Mouse (Mus musculus) lung, postnatal 0 days (tissue): ENCODE measurements at regions not wholly inside any gene's neighbourhood (a gene's known extent, or its start where the extent isn't known, plus 50 kb on each side); places are given as distances from the start of the nearest gene placed in this dataset.

ENCODE experiments used
- ATAC-seq: fragments of 200-750 bp; cut with Nextera tagmentation; 2 replicates; pipeline ENCODE4 v1.8.0; 2017; ENCODE audit warnings: moderate library complexity
- DNase-seq: peaks from one replicate; pipeline ENCODE4 v3.0.0-alpha.2; 2016; ENCODE audit warnings: low spot score
- H3K27ac ChIP-seq: fragments of 300-500 bp; sonication (generic); 2 replicates; pipeline ENCODE4 v1.5.1; 2014; ENCODE audit warnings: antibody characterized with exemption, mild to moderate bottlenecking, low read length, mixed read lengths
- H3K27me3 ChIP-seq: fragments of 300-500 bp; sonication (generic); replicated peaks from 2 replicates; pipeline ENCODE4 v1.6.1; 2014; ENCODE audit warnings: low read length, mixed read lengths; ENCODE audit not compliant: insufficient read depth
- H3K36me3 ChIP-seq: fragments of 300-500 bp; sonication (generic); 2 replicates; pipeline ENCODE4 v1.6.1; 2014; ENCODE audit warnings: low read length, mixed read lengths; ENCODE audit not compliant: insufficient read depth
- H3K4me1 ChIP-seq: fragments of 300-500 bp; sonication (generic); 2 replicates; pipeline ENCODE4 v1.6.1; 2014; ENCODE audit warnings: antibody characterized with exemption, low read depth, low read length, mixed read lengths; ENCODE audit not compliant: insufficient read depth
- H3K4me2 ChIP-seq: fragments of 300-500 bp; sonication (generic); replicated peaks from 2 replicates; pipeline ENCODE4 v1.6.1; 2014; ENCODE audit warnings: low read depth, mild to moderate bottlenecking, low read length, moderate library complexity, mixed read lengths
- H3K4me3 ChIP-seq: fragments of 300-500 bp; sonication (generic); 2 replicates; pipeline ENCODE4 v1.5.1; 2014; ENCODE audit warnings: low read depth, low read length
- H3K9ac ChIP-seq: fragments of 300-500 bp; sonication (generic); replicated peaks from 2 replicates; pipeline ENCODE4 v1.6.1; 2014; ENCODE audit warnings: low read depth, mild to moderate bottlenecking
- H3K9me3 ChIP-seq: fragments of 300-500 bp; sonication (generic); 2 replicates; pipeline ENCODE4 v1.6.1; 2016; ENCODE audit warnings: low read length, mixed read lengths
- CTCF ChIP-seq: IDR thresholded peaks from 2 replicates; pipeline ENCODE4 v1.5.1; 2016; ENCODE audit warnings: antibody characterized with exemption, mild to moderate bottlenecking
- EP300 ChIP-seq: IDR thresholded peaks from 2 replicates; pipeline ENCODE4 v1.6.1; 2016; ENCODE audit warnings: antibody characterized with exemption, mild to moderate bottlenecking, control low read depth
- WGBS: fragments of 180-500 bp; shearing (Covaris S2); extraction: QIAGEN DNeasy Blood & Tissue Kit; methylation state at CpG from one replicate; pipeline ENCODE4 v1.1.7; 2014; 5-methylcytosine and 5-hydroxymethylcytosine counted together

DNA sequence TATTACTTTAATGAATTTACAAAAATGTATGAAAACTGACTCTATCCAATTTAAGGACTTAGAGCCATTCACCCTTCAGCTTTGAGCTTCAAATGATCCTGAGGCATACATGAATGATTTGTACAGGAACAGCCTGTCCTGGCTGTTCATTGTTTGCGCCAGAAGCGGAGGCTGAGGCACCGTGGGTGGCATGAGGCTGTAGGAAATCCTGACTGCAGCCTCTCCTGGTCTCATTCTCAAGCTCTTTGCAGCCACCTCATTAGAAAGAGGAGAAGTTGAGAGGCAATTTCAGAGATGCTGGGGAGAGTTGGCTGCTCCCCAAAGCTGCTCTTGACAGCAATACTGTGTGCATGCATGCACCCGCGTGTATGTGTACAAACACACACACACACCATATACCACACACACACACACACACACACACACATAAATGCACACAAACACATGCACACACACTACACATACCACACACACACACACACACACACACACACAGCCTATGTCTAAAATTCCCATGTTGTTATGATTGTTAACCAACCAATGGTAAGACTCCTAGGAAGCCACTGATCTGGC lies 434.9 kb upstream of the Btbd3 start:
- no peak overlapping the region for H3K9ac ChIP-seq
- H3K4me3 ChIP-seq, result no peak overlapping the region
- H3K27ac ChIP-seq, result no peak overlapping the region
- no peak for DNase-seq
- ATAC-seq, result no peak
- no peak overlapping the region for H3K4me2 ChIP-seq
- no peaks in the 10 kb centered on the region for H3K4me1 ChIP-seq
- H3K9me3 ChIP-seq, result no peaks in the 10 kb centered on the region
- H3K27me3 ChIP-seq, result no peaks in the 10 kb centered on the region
- 53% methylated on average over 5 of the region's 5 CpGs for WGBS
- no peaks in the 10 kb centered on the region for H3K36me3 ChIP-seq
- no peak for TF ChIP-seq EP300
- no peak for TF ChIP-seq CTCF

DNA sequence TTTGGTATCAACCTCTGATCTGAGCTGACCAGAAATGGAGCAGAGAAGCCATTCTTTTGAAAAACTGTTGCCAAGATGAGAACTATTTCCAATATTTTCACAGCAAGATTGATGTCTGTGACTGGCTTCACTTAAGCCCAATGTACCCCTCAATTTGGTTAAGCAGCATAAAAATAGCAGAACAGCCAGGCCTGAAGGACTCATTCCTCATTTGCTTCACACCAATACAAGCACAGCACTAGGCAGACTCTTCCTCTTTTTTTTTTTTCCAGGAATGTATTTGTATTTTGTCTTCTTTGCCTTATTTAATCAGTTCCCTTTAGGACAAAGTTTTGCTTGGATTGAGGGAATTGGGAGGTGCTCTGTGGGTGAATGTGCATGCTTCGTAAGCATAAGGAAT lies 441.4 kb upstream of the Btbd3 start:
- no peaks in the 10 kb centered on the region for H3K27me3 ChIP-seq
- no peak overlapping the region for H3K9ac ChIP-seq
- DNase-seq (no peak), ATAC-seq (no peak)
- no peak overlapping the region for H3K4me3 ChIP-seq
- no peaks in the 10 kb centered on the region for H3K36me3 ChIP-seq
- 92% methylated on average over 1 of the region's 1 CpGs for WGBS
- TF ChIP-seq EP300, result no peak
- TF ChIP-seq CTCF, result no peak
- no peak overlapping the region for H3K4me2 ChIP-seq
- H3K9me3 ChIP-seq, result no peaks in the 10 kb centered on the region
- no peaks in the 10 kb centered on the region for H3K4me1 ChIP-seq
- no peak overlapping the region for H3K27ac ChIP-seq

DNA sequence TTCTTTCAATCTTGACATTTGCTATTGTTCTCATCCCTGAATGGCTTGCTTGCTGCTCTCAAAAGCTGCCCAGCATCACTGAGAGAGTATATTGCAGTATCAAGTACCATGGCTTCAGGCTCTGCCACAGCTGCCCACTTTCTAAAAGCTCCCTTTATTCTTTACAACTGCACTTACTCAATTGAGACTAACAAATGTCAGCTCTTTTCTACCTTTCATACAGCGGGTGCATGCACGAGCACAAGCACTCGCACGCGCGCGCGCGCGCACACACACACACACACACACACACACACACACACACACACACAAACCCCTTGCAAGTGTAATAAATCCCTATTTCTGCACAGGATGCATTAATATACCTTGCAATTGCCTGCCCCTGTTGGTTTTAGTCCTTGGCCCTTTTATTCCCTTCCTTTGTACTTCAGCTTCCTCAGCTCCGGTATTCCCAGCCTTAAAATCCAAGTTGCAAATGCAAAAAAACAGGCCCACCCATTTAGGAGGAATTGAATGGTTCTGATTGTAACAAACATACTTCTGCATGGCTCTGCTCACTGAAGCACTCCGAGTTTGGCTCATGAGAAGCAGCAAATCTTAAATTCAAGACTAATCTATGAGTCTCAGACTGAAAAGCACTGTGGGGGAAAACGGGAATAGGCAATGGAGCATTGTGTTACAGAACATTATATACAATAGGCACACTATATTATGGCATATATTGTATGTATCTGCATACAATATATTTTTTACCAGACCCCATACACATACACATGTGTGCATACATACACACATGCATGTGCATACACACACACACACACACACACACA lies 447.7 kb upstream of the Btbd3 start:
- Histone ChIP-seq H3K4me1 (no peaks in the 10 kb centered on the region), H3K27ac (no peak overlapping the region), H3K9ac (no peak overlapping the region), H3K9me3 (no peaks in the 10 kb centered on the region), H3K36me3 (no peaks in the 10 kb centered on the region), H3K4me3 (no peak overlapping the region), H3K4me2 (no peak overlapping the region), H3K27me3 (no peaks in the 10 kb centered on the region)
- DNase-seq (no peak), ATAC-seq (no peak)
- no peak for TF ChIP-seq EP300
- TF ChIP-seq CTCF, result no peak
- 92% methylated on average over 13 of the region's 13 CpGs for WGBS

DNA sequence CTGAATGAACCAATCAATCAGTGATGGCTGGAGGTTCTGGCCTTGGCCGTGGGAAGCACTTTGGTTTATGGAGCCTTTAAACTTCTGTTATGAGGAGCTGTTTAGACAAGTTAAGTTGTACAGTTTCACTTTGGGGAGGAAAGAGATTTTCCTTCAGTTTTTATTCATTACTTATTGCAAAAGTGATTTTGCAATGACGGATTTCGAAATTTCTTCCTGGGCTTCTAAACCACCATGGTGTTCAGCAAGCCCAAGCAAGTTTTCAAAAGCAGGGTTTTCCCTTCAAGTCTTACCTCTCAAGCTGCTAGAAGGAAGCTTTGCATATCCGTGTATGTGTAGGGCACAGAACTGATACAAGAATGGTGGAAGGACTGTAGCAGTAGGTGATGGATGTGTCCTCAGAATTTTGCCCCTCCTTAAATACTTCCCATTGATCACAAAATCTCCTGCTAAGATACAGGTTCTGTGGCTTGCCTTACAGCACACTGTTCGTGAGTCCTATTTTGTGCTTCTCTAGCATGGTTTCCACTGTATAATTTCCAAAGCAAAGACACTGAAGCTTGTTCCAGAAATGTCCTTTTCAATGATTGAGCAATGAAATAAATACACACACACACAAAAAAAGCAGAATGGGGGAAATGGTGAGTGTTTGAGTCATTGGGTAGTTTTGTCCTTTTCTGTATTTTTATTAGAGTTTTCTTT lies 448.6 kb upstream of the Btbd3 start:
- no peak overlapping the region for H3K4me2 ChIP-seq
- H3K9me3 ChIP-seq, result no peaks in the 10 kb centered on the region
- 62% methylated on average over 5 of the region's 5 CpGs for WGBS
- TF ChIP-seq CTCF, result no peak
- no peak for TF ChIP-seq EP300
- H3K9ac ChIP-seq, result no peak overlapping the region
- no peak overlapping the region for H3K27ac ChIP-seq
- H3K27me3 ChIP-seq, result no peaks in the 10 kb centered on the region
- no peak for ATAC-seq
- DNase-seq, result peak; percentile 68
- no peaks in the 10 kb centered on the region for H3K4me1 ChIP-seq
- no peak overlapping the region for H3K4me3 ChIP-seq
- no peaks in the 10 kb centered on the region for H3K36me3 ChIP-seq

DNA sequence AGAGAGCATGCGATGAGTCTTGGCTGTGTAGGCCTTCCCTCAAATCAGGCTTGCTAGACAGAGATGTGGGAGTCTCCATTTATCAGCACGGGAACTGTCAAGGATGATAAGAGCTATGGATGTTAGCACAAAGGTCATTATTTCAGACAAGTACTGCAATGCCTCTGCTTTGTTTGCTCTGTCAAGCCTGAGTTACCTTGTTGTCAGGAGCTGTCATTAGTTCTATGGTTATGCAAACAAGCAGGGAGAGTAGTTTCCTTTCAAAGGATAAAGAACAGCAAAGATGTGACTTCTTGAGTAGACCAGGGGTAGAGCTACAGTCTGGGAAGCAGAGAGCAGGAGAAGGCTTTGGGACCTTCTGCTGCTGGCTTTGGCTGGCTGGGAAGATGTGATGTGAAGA lies 461.5 kb upstream of the Btbd3 start:
- Histone ChIP-seq H3K36me3 (no peaks in the 10 kb centered on the region), H3K4me2 (no peak overlapping the region)
- DNase-seq, result no peak

DNA sequence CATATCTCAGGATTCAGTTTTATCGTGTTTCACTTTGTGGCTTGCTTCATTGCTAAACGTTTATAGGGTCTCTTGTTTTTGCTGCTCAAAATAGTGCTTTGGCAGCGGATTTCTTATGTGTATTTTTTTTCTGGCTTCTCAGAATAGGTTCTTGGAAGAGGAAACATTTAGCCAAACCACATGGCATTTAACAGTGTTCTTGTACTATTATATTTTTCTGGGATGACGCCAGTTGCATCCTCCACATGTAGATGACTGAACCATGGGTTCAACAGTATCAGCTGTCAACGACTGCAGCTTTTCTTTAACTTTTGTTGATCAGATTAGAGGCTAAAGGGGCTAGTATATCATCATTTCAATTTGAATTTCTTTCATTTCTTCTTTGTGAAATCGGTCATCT lies 472.3 kb upstream of the Btbd3 start:
- H3K9me3 ChIP-seq, result no peaks in the 10 kb centered on the region
- 73% methylated on average over 6 of the region's 6 CpGs for WGBS
- no peak overlapping the region for H3K4me2 ChIP-seq
- no peak for ATAC-seq
- no peak overlapping the region for H3K9ac ChIP-seq
- TF ChIP-seq EP300 (no peak), CTCF (no peak)
- H3K27me3 ChIP-seq, result no peaks in the 10 kb centered on the region
- H3K4me3 ChIP-seq, result no peak overlapping the region
- H3K36me3 ChIP-seq, result no peaks in the 10 kb centered on the region
- no peak overlapping the region for H3K27ac ChIP-seq
- H3K4me1 ChIP-seq, result no peaks in the 10 kb centered on the region
- no peak for DNase-seq

More for the DNA sequence above, 461.5 kb upstream of the Btbd3 start:
- no peaks in the 10 kb centered on the region for H3K27me3 ChIP-seq
- no peak overlapping the region for H3K27ac ChIP-seq
- TF ChIP-seq EP300, result no peak
- TF ChIP-seq CTCF, result no peak
- H3K4me3 ChIP-seq, result no peak overlapping the region
- 29% methylated on average over 2 of the region's 2 CpGs for WGBS
- no peaks in the 10 kb centered on the region for H3K9me3 ChIP-seq
- no peak overlapping the region for H3K9ac ChIP-seq
- ATAC-seq, result no peak
- no peaks in the 10 kb centered on the region for H3K4me1 ChIP-seq
